Mouse (Mus musculus) CH12.LX (cell line): ENCODE data around the gene Usp5. TPM values are rescaled to one million over a fixed set of nuclear protein-coding genes. Genes with fewer than 3 reads are reported as not detected.
A peak's percentile ranks its signal among the peaks of the same experiment; 100 is the strongest.

ENCODE experiments used
- DNase-seq: peaks from one replicate; pipeline ENCODE4 v3.0.0-alpha.2; 2013; ENCODE audit errors: extremely low read depth
- H3K27ac ChIP-seq: 2 replicates; pipeline ENCODE4 v1.5.1; 2012; ENCODE audit warnings: low read depth, mild to moderate bottlenecking, control low read depth, moderate library complexity; ENCODE audit not compliant: insufficient read depth
- H3K27me3 ChIP-seq: replicated peaks from 2 replicates; pipeline ENCODE3; 2012; ENCODE audit warnings: inconsistent platforms
- H3K36me3 ChIP-seq, 2 experiments: replicated peaks in 1 of 2; 2 replicates each; pipeline versions ENCODE3 to v1.6.1; 2012; ENCODE audit warnings: inconsistent platforms in 1 of 2, low read length in 1 of 2, mild to moderate bottlenecking in 1 of 2, mixed read lengths in 1 of 2, moderate library complexity in 1 of 2; ENCODE audit not compliant: control insufficient read depth in 1 of 2, insufficient read depth in 1 of 2
- H3K4me1 ChIP-seq, 2 experiments: 2 replicates each; pipeline ENCODE4 v1.6.1; 2012; ENCODE audit warnings: inconsistent platforms in 1 of 2, moderate library complexity in 1 of 2; ENCODE audit not compliant: insufficient read depth in 2 of 2, control insufficient read depth in 1 of 2
- H3K4me2 ChIP-seq: 2 replicates; pipeline ENCODE4 v1.6.1; 2012; ENCODE audit warnings: low read depth, mild to moderate bottlenecking, control low read depth; ENCODE audit not compliant: poor library complexity, insufficient read depth, severe bottlenecking
- H3K4me3 ChIP-seq, 3 experiments: fragments of 150-350 bp in 1 of 3; sonication (generic) in 1 of 3; replicated peaks in 1 of 3; 2 replicates each; pipeline versions ENCODE3 to v1.5.1; 2011 to 2012; ENCODE audit warnings: low read depth in 2 of 3, low read length in 2 of 3, mild to moderate bottlenecking in 2 of 3, moderate library complexity in 2 of 3, control low read depth in 1 of 3, improper control_type of control experiment in 1 of 3, inconsistent platforms in 1 of 3, mixed read lengths in 1 of 3; ENCODE audit not compliant: poor library complexity in 1 of 3
- H3K79me2 ChIP-seq: replicated peaks from 2 replicates; pipeline ENCODE4 v1.6.1; 2012; ENCODE audit warnings: mild to moderate bottlenecking, moderate library complexity; ENCODE audit not compliant: control insufficient read depth, poor library complexity, insufficient read depth, severe bottlenecking; ENCODE audit errors: extremely low read depth
- H3K9ac ChIP-seq: 2 replicates; pipeline ENCODE4 v1.6.1; 2012; ENCODE audit warnings: low read depth, mild to moderate bottlenecking, control low read depth, moderate library complexity; ENCODE audit not compliant: insufficient read depth
- H3K9me3 ChIP-seq: replicated peaks from 2 replicates; pipeline ENCODE3; 2012; ENCODE audit warnings: low read length, inconsistent platforms, mixed read lengths
- BHLHE40 ChIP-seq: IDR thresholded peaks from 2 replicates; pipeline ENCODE4 v1.6.1; 2011; ENCODE audit warnings: mild to moderate bottlenecking, low read depth, low read length, improper control_type of control experiment
- CTCF ChIP-seq, 2 experiments: IDR thresholded peaks in 1 of 2; conservative IDR thresholded peaks in 1 of 2; 2 replicates each; pipeline ENCODE4 v1.5.1; 2011 to 2012; ENCODE audit warnings: low read depth in 2 of 2, low read length in 2 of 2, improper control_type of control experiment in 1 of 2, inconsistent platforms in 1 of 2, mild to moderate bottlenecking in 1 of 2, moderate library complexity in 1 of 2
- ELF1 ChIP-seq: IDR thresholded peaks from 2 replicates; pipeline ENCODE4 v1.6.1; 2014; ENCODE audit warnings: low read depth, mild to moderate bottlenecking, inconsistent platforms, low read length, improper control_type of control experiment
- EP300 ChIP-seq: IDR thresholded peaks from 2 replicates; pipeline ENCODE4 v1.6.1; 2011; ENCODE audit warnings: low read length, improper control_type of control experiment
- ETS1 ChIP-seq: conservative IDR thresholded peaks from 2 replicates; pipeline ENCODE4 v1.6.1; 2012; ENCODE audit warnings: low read depth, mild to moderate bottlenecking, inconsistent platforms, low read length, improper control_type of control experiment, moderate library complexity
- GABPA ChIP-seq: IDR thresholded peaks from 2 replicates; pipeline ENCODE4 v1.6.1; 2012; ENCODE audit warnings: low read depth, low read length, improper control_type of control experiment, inconsistent platforms; ENCODE audit not compliant: insufficient replicate concordance
- IRF4 ChIP-seq: IDR thresholded peaks from 2 replicates; pipeline ENCODE4 v1.6.1; 2014; ENCODE audit warnings: low read depth, mild to moderate bottlenecking, inconsistent platforms, low read length, improper control_type of control experiment
- JUN ChIP-seq: IDR thresholded peaks from 2 replicates; pipeline ENCODE4 v1.6.1; 2011; ENCODE audit warnings: low read depth, mild to moderate bottlenecking, low read length, improper control_type of control experiment, moderate library complexity; ENCODE audit not compliant: insufficient read depth
- MAFK ChIP-seq: IDR thresholded peaks from 2 replicates; pipeline ENCODE4 v1.6.1; 2011; ENCODE audit warnings: low read length, improper control_type of control experiment; ENCODE audit not compliant: insufficient replicate concordance
- MAX ChIP-seq: IDR thresholded peaks from 2 replicates; pipeline ENCODE4 v1.6.1; 2011; ENCODE audit warnings: low read length, improper control_type of control experiment
- MEF2A ChIP-seq: IDR thresholded peaks from 2 replicates; pipeline ENCODE4 v1.6.1; 2014; ENCODE audit warnings: low read depth, mild to moderate bottlenecking, inconsistent platforms, low read length, improper control_type of control experiment, borderline replicate concordance
- MXI1 ChIP-seq: IDR thresholded peaks from 2 replicates; pipeline ENCODE4 v1.6.1; 2011; ENCODE audit warnings: mild to moderate bottlenecking, low read depth, low read length, improper control_type of control experiment
- NELFE ChIP-seq: IDR thresholded peaks from 2 replicates; pipeline ENCODE4 v1.6.1; 2011; ENCODE audit warnings: low read depth, low read length, improper control_type of control experiment
- NRF1 ChIP-seq: IDR thresholded peaks from 2 replicates; pipeline ENCODE4 v1.6.1; 2014; ENCODE audit warnings: low read depth, mild to moderate bottlenecking, inconsistent platforms, low read length, improper control_type of control experiment, moderate library complexity
- RAD21 ChIP-seq: IDR thresholded peaks from 2 replicates; pipeline ENCODE4 v1.6.1; 2011; ENCODE audit warnings: low read depth, mild to moderate bottlenecking, low read length, improper control_type of control experiment, moderate library complexity
- RCOR1 ChIP-seq: conservative IDR thresholded peaks from 2 replicates; pipeline ENCODE4 v1.6.1; 2012; ENCODE audit warnings: low read depth, mild to moderate bottlenecking, inconsistent platforms, low read length, improper control_type of control experiment
- SIN3A ChIP-seq: IDR thresholded peaks from 2 replicates; pipeline ENCODE4 v1.6.1; 2012; ENCODE audit warnings: low read length, improper control_type of control experiment, inconsistent platforms
- SMC3 ChIP-seq: IDR thresholded peaks from 2 replicates; pipeline ENCODE4 v1.6.1; 2011; ENCODE audit warnings: low read depth, low read length, improper control_type of control experiment
- UBTF ChIP-seq: IDR thresholded peaks from 2 replicates; pipeline ENCODE4 v1.6.1; 2012; ENCODE audit warnings: low read depth, mild to moderate bottlenecking, inconsistent platforms, low read length, improper control_type of control experiment, moderate library complexity
- USF1 ChIP-seq: IDR thresholded peaks from 2 replicates; pipeline ENCODE4 v1.6.1; 2014; ENCODE audit warnings: low read depth, mild to moderate bottlenecking, inconsistent platforms, low read length, improper control_type of control experiment
- ZC3H11A ChIP-seq: IDR thresholded peaks from 2 replicates; pipeline ENCODE4 v1.6.1; 2012; ENCODE audit warnings: low read depth, mild to moderate bottlenecking, inconsistent platforms, low read length, improper control_type of control experiment
- ZMIZ1 ChIP-seq: IDR thresholded peaks from 2 replicates; pipeline ENCODE4 v1.6.1; 2012; ENCODE audit warnings: low read depth, mild to moderate bottlenecking, inconsistent platforms, low read length, improper control_type of control experiment
- dilution Hi-C: fragments of 300-500 bp; cut with MboI; formaldehyde crosslinking; loops from 2 replicates; pipeline ENCODE4 v1.14.3; 2020; ENCODE audit warnings: low sequenced_read_pairs; ENCODE audit not compliant: extremely low pct_unique_long_range_greater_than_20kb, extremely low pct_ligation_motif_present
- in situ Hi-C: fragments of 300-500 bp; cut with MboI; formaldehyde crosslinking; loops from 3 replicates; pipeline ENCODE4 v1.14.3; 2019; ENCODE audit warnings: low sequenced_read_pairs, low pct_ligation_motif_present, low pct_unique_long_range_greater_than_20kb, mixed read lengths
- polyA plus RNA-seq: library from polyadenylated mRNA; unstranded; fragments of >175 nt; gene quantifications from 2 replicates; pipeline ENCODE4 v1.2.1, GENCODE M21; 2012; ENCODE audit warnings: low read depth; ENCODE audit not compliant: insufficient read length
- total RNA-seq, 2 experiments: library from RNA; depleted of rRNA; stranded (reverse); fragments of 300-350 nt in 1 of 2; fragments of >200 nt in 1 of 2; gene quantifications; 2 replicates each; pipeline ENCODE4 v1.2.3; 2012 to 2014

Usp5 gene
- total and polyA plus RNA-seq, 3 experiments = 79.8 to 107 (median 103) TPM

DNA sequence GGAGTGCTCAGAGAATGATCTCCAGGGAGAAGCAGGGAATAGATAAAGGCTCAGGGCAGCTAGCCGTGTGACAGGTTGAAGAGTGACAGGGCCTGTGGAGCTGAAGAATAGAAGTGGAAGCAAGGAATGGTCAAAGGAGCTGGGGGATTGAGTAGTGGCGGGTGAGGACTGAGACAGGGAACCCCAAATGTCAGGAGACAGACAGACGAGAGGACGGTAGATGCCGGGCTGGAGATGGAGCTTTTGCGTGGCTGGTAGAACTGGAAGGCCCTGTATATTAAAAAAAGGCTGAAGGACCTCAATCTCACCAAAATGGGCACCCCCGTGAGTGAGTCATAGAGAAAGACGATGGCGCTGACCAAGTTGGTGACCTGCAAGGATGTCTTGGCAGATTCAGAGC lies 31.2 kb upstream of the Usp5 start:
- Histone ChIP-seq H3K27me3 (peaks cover 27% of the 10 kb centered on the region), H3K27ac (no peak overlapping the region), H3K4me1 (peaks cover 32 to 34% of the 10 kb centered on the region in 2 experiments), H3K79me2 (no peaks in the 10 kb centered on the region), H3K9me3 (no peaks in the 10 kb centered on the region), H3K36me3 (no peaks in the 10 kb centered on the region), H3K9ac (no peak overlapping the region), H3K4me2 (no peak overlapping the region), H3K4me3 (no peak overlapping the region)
- dilution Hi-C loops (no loop called here), in situ Hi-C loops (loop anchor here (25.0 kb wide), 1 partner anchor 177 kb away; the partner anchor contains the start of genes Acrbp and Ing4)
- TF ChIP-seq BHLHE40 (no peak), EP300 (no peak), RAD21 (no peak)
- DNase-seq = no peak

DNA sequence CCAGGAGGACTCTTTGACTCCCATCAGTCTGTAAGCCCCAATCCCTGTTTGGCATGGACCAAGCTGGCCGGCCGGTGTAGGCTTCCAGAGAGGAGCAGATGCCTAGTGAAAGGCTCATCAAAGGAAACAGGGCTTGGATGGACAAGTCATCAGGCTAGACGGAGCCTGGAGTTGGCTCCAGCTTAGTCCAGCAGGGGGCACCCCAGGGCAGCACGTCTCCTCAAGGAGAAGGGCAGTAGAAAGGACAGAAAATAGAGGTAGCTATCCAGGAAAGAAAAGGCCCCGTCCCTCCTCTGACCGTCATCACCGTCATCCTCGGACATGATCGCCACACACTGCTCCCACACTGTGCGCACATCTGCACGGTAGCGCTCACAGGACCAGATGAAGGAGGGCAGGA lies 30.4 kb upstream of the Usp5 start:
- dilution Hi-C loops = no loop called here
- peaks cover 32% of the 10 kb centered on the region in 2 experiments for H3K4me1 ChIP-seq

More for the DNA sequence above, 30.4 kb upstream of the Usp5 start:
- Histone ChIP-seq H3K36me3 (no peaks in the 10 kb centered on the region), H3K9ac (no peak overlapping the region), H3K79me2 (no peaks in the 10 kb centered on the region), H3K9me3 (no peaks in the 10 kb centered on the region), H3K4me3 (peak overlapping the region in 1 of 3 experiments; percentile 36), H3K27ac (no peak overlapping the region), H3K27me3 (peaks cover 28% of the 10 kb centered on the region), H3K4me2 (no peak overlapping the region)
- peak; percentile 78 for DNase-seq
- in situ Hi-C loops = loop anchor here (25.0 kb wide), 1 partner anchor 178 kb away; the partner anchor contains the start of genes Acrbp and Ing4
- TF ChIP-seq IRF4 = peak; percentile 23; the same call in 1 of the 2 replicates
- no peak for TF ChIP-seq EP300
- TF ChIP-seq ZC3H11A = peak; percentile 71
- peak; percentile 93 for TF ChIP-seq SMC3
- TF ChIP-seq ETS1 = no peak
- TF ChIP-seq SIN3A = no peak
- no peak for TF ChIP-seq RCOR1
- TF ChIP-seq MAX = no peak
- peak; percentile 96 for TF ChIP-seq RAD21
- TF ChIP-seq MXI1 = peak; percentile 41; the same call in 1 of the 2 replicates
- TF ChIP-seq JUN = no peak
- 0 out of 2 replicates have a peak, but pooled peaks have one; percentile 18 for TF ChIP-seq NRF1
- TF ChIP-seq ELF1 = no peak
- peak; percentile 61 to 95 for TF ChIP-seq CTCF (conservative IDR thresholded peaks at IDR 0.05 in 1 of 2, IDR thresholded peaks at IDR 0.05 in 1 of 2; ENCODE audit: low read depth in 2 of 2, low read length in 2 of 2)
- no peak for TF ChIP-seq UBTF
- peak; percentile 40; the same call in 1 of the 2 replicates for TF ChIP-seq NELFE
- no peak for TF ChIP-seq USF1
- no peak for TF ChIP-seq MAFK
- no peak for TF ChIP-seq ZMIZ1
- TF ChIP-seq MEF2A = peak; percentile 38; the same call in 1 of the 2 replicates
- no peak for TF ChIP-seq GABPA
- TF ChIP-seq, all 38 proteins: peak for 9
